Mouse (Mus musculus) testis, adult 2 months (tissue): Measurements from ENCODE around the gene Muc13.

ENCODE experiments used
- CTCF ChIP-seq: fragments of 200-500 bp; IDR thresholded peaks from 2 replicates; pipeline ENCODE4 v1.5.1; 2012; ENCODE audit warnings: low read depth, mild to moderate bottlenecking, inconsistent platforms, low read length, moderate library complexity; ENCODE audit not compliant: control insufficient read depth, insufficient read depth, insufficient replicate concordance
- POLR2A ChIP-seq: fragments of 200-500 bp; IDR thresholded peaks from 2 replicates; pipeline ENCODE4 v1.6.1; 2012; ENCODE audit warnings: low read depth, mild to moderate bottlenecking, inconsistent platforms, low read length, moderate library complexity; ENCODE audit not compliant: control insufficient read depth

DNA sequence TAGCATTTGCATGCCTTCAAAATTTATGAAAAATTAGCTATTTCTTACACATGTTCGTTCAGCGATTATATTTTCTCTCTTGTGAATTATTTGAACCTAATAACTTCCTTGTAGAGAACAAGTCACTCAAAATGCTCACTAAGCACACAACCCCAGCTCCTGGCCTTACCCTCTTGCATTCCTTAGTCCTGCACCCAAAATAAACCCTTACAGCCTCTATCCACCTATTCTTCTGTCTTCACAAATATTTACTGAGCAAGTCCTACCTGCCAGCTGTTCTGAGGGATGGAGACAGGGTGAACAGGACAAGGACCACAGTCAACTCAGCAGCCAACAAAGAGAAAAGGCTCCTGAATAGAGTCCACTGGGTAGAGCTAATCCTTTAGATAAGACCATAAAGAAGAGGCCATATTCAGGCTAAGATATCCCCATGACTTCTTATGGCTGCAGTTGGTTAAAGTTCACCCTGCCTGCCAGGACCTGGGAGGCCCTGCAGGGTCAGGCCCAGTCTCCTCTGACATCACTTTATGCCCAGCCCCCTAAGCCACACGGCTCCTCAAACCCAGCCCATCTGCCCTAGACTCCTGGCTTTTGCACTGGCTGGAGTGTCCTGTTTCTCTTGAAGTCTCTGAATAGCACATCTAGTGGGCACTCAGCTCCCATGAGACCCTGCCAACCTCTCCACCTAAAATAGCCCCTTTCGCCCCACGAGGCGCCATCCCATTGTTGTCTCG lies 7.0 kb upstream of the Muc13 start:
- no peak for TF ChIP-seq POLR2A
- no peak for TF ChIP-seq CTCF
